Mouse (Mus musculus) neural tube, embryonic 11.5 days (tissue): ENCODE results near the gene Epha7. TPM values are rescaled to one million over a fixed set of nuclear protein-coding genes. Genes with fewer than 3 reads are reported as not detected.

Experiments
- ATAC-seq: fragments of 200-750 bp; cut with Nextera tagmentation; 2 replicates; pipeline ENCODE4 v1.8.0; 2017; ENCODE audit warnings: moderate number of reproducible peaks, mild to moderate bottlenecking, moderate TSS enrichment, moderate library complexity; ENCODE audit not compliant: insufficient read depth, low FRiP score, low TSS enrichment
- DNase-seq: peaks from one replicate; pipeline ENCODE4 v3.0.0-alpha.2; 2015; ENCODE audit warnings: low spot score
- H3K27ac ChIP-seq: fragments of 300-500 bp; sonication (generic); 2 replicates; pipeline ENCODE4 v1.5.1; 2014; ENCODE audit warnings: low read depth, mild to moderate bottlenecking, low read length
- H3K27me3 ChIP-seq: fragments of 300-500 bp; sonication (generic); 2 replicates; pipeline ENCODE4 v1.6.1; 2014; ENCODE audit warnings: mild to moderate bottlenecking, low read length, mixed read lengths; ENCODE audit not compliant: control insufficient read depth, insufficient read depth
- H3K36me3 ChIP-seq: fragments of 300-500 bp; sonication (generic); 2 replicates; pipeline ENCODE4 v1.6.1; 2014; ENCODE audit warnings: mild to moderate bottlenecking, low read length, moderate library complexity, mixed read lengths; ENCODE audit not compliant: control insufficient read depth, insufficient read depth
- H3K4me1 ChIP-seq: fragments of 300-500 bp; sonication (generic); 2 replicates; pipeline ENCODE4 v1.6.1; 2014; ENCODE audit warnings: low read length, mixed read lengths; ENCODE audit not compliant: control insufficient read depth, insufficient read depth
- H3K4me2 ChIP-seq: fragments of 300-500 bp; sonication (generic); 2 replicates; pipeline ENCODE4 v1.6.1; 2014; ENCODE audit warnings: low read depth, mild to moderate bottlenecking, moderate library complexity
- H3K4me3 ChIP-seq: fragments of 300-500 bp; sonication (generic); 2 replicates; pipeline ENCODE4 v1.5.1; 2014; ENCODE audit warnings: low read depth, low read length
- H3K9ac ChIP-seq: fragments of 300-500 bp; sonication (generic); 2 replicates; pipeline ENCODE4 v1.6.1; 2014; ENCODE audit warnings: mild to moderate bottlenecking, low read length
- H3K9me3 ChIP-seq: fragments of 300-500 bp; sonication (generic); 2 replicates; pipeline ENCODE4 v1.6.1; 2016; ENCODE audit warnings: low read length; ENCODE audit not compliant: control insufficient read depth
- WGBS: fragments of 180-500 bp; shearing (Covaris S2); extraction: QIAGEN DNeasy Blood & Tissue Kit; methylation state at CpG from one replicate; pipeline ENCODE4 v1.1.7; 2014; 5-methylcytosine and 5-hydroxymethylcytosine counted together
- polyA plus RNA-seq: library from polyadenylated mRNA; unstranded; fragments of >200 nt; fragmentation: Nextera tagmentation; extraction: Ambion mirVana; gene quantifications from 2 replicates; pipeline ENCODE4 v1.2.1, GENCODE M21; 2014

Gene Epha7
- polyA plus RNA-seq, 1 experiment from 2014 or later = 60.3 TPM

DNA sequence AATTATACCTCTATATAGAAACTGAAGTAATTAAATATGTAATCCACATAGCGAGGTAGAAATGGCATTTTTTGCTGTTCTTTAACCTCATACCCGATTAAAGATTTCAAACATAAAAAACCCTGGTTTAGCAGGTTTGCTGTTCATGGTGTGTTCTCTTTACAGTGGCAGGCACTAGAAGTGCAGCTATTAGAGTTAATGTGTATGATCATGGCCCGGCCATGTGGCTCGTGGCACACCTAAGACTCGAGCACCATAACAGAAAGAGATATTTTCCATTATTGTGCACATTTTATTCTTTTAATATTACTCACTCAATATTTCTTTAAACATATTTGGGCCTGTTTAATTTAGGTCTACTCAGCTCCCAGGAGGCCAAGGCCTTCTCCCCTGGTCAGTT lies 76.7 kb downstream of the Epha7 start:
- 86% methylated on average over 5 of the region's 5 CpGs for WGBS
- Histone ChIP-seq H3K27ac (no peak overlapping the region), H3K9ac (no peak overlapping the region), H3K9me3 (no peaks in the 10 kb centered on the region), H3K4me1 (no peaks in the 10 kb centered on the region), H3K4me2 (no peak overlapping the region), H3K4me3 (no peak overlapping the region), H3K27me3 (no peaks in the 10 kb centered on the region), H3K36me3 (no peaks in the 10 kb centered on the region)
- ATAC-seq (no peak), DNase-seq (no peak)

DNA sequence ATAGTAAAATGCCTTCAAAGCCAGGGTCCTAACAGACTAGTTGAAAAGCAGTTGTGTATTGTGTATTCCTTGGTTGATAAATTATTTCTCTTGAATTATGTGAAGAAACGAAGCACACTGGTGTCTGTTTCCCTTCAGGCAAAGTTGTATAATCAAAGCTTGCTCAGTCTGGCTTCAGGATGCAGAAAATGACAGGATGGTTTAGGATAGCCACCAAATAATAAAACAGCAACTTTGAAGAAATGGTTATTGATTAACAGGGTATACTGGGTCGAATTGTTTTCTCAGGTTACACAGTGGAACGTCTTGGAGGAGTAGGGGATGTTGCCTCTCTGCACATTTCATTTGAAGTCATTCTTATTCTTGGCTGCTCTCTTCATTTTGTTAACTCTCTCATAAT lies 77.2 kb downstream of the Epha7 start:
- DNase-seq (no peak), ATAC-seq (no peak)
- H3K4me3 ChIP-seq = no peak overlapping the region
- H3K27ac ChIP-seq = no peak overlapping the region
- H3K27me3 ChIP-seq = no peaks in the 10 kb centered on the region
- 45% methylated on average over 3 of the region's 3 CpGs for WGBS
- no peak overlapping the region for H3K9ac ChIP-seq
- no peaks in the 10 kb centered on the region for H3K36me3 ChIP-seq
- no peaks in the 10 kb centered on the region for H3K4me1 ChIP-seq
- no peaks in the 10 kb centered on the region for H3K9me3 ChIP-seq
- H3K4me2 ChIP-seq = no peak overlapping the region

DNA sequence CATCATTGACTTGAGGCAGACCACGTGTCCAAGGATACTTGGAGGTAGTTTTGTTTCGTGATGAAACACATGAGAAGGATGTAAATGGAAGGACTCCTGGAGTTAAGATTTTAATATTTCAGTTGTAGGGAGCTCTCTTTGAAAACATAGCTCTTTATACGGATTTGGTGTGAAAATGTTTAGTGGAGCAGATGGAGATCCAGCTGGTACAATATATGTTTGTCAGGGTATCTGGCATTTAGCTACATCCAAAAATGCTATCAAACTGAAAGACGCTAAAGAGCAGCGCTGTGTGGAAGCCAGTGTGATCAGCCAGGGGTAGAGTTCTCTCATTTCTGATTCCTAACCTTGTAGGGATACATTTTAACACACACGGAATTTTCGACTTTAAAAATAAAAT lies 82.5 kb downstream of the Epha7 start:
- WGBS = 89% methylated on average over 7 of the region's 7 CpGs

DNA sequence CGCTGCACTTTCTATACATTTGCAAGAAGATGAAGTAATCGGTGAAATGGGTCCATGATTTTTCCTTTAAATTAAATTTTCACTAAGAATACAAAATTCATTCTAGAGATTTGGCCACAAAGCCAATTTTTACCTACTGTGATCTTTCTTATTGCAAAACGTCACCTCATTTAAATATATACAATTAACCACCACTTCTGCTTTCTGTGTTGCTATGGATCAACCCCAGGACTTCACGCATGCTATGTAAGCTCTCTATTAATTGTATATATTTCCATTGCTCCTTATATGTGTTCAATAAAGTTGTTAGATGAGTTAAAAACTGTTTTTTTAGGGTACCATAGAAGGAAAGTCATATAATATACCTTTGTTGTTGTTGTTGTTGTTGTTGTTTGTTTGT lies 86.4 kb downstream of the Epha7 start:
- DNase-seq (no peak), ATAC-seq (no peak)
- Histone ChIP-seq H3K4me3 (no peak overlapping the region), H3K4me2 (no peak overlapping the region), H3K4me1 (no peaks in the 10 kb centered on the region), H3K36me3 (no peaks in the 10 kb centered on the region), H3K27ac (no peak overlapping the region), H3K27me3 (no peaks in the 10 kb centered on the region), H3K9ac (no peak overlapping the region), H3K9me3 (no peaks in the 10 kb centered on the region)
- 92% methylated on average over 4 of the region's 4 CpGs for WGBS

More for the DNA sequence above, 82.5 kb downstream of the Epha7 start:
- DNase-seq (no peak), ATAC-seq (no peak)
- no peaks in the 10 kb centered on the region for H3K27me3 ChIP-seq
- H3K4me3 ChIP-seq = no peak overlapping the region
- no peak overlapping the region for H3K9ac ChIP-seq
- H3K36me3 ChIP-seq = no peaks in the 10 kb centered on the region
- no peak overlapping the region for H3K4me2 ChIP-seq
- H3K4me1 ChIP-seq = no peaks in the 10 kb centered on the region
- H3K9me3 ChIP-seq = no peaks in the 10 kb centered on the region
- H3K27ac ChIP-seq = no peak overlapping the region

DNA sequence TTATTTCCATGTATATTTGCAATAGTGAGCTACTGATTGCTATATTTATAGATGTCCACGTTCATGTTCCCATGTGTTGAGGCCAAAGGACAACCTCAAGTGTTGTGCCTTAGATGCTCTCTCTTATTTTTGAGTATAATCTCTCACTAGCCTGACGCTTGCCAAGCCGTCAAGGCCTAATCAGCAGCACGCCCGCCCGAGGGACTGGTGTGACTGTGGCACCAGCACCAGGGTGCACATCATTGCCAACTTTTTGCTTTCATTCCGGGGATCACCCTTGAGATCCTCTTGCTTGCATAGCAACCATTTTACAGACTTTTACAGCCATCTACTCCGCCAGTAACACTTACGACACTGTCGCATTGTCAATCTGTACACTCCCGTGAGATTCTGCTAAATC lies 86.9 kb downstream of the Epha7 start:
- Histone ChIP-seq H3K9ac (no peak overlapping the region), H3K27ac (no peak overlapping the region), H3K4me3 (no peak overlapping the region), H3K36me3 (no peaks in the 10 kb centered on the region), H3K4me2 (no peak overlapping the region), H3K9me3 (no peaks in the 10 kb centered on the region), H3K4me1 (no peaks in the 10 kb centered on the region), H3K27me3 (no peaks in the 10 kb centered on the region)
- 92% methylated on average over 11 of the region's 11 CpGs for WGBS
- ATAC-seq = no peak
- no peak for DNase-seq

DNA sequence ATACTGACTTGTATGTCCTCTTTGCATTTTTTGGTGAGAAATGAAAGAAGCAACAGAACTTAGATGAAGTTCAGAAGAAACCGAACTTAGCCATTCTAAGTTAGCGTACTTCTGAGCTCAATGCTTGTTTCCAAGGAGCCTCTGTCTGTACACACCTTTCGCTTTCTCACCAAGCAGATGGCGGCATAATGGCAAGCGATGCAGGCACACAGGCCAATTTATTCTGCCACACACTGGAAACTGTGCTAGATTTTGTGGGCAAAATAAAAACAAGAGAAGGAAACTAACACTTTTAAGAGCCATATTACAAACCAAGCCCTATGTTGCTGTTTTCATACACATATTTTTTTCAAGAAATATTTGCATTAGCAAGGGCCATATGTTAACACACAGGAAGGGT lies 88.6 kb downstream of the Epha7 start:
- ATAC-seq (no peak), DNase-seq (no peak)
- no peaks in the 10 kb centered on the region for H3K9me3 ChIP-seq
- no peaks in the 10 kb centered on the region for H3K36me3 ChIP-seq
- H3K9ac ChIP-seq = no peak overlapping the region
- H3K27ac ChIP-seq = no peak overlapping the region
- no peaks in the 10 kb centered on the region for H3K27me3 ChIP-seq
- WGBS = 89% methylated on average over 5 of the region's 5 CpGs
- no peak overlapping the region for H3K4me2 ChIP-seq
- H3K4me1 ChIP-seq = no peaks in the 10 kb centered on the region
- H3K4me3 ChIP-seq = no peak overlapping the region

DNA sequence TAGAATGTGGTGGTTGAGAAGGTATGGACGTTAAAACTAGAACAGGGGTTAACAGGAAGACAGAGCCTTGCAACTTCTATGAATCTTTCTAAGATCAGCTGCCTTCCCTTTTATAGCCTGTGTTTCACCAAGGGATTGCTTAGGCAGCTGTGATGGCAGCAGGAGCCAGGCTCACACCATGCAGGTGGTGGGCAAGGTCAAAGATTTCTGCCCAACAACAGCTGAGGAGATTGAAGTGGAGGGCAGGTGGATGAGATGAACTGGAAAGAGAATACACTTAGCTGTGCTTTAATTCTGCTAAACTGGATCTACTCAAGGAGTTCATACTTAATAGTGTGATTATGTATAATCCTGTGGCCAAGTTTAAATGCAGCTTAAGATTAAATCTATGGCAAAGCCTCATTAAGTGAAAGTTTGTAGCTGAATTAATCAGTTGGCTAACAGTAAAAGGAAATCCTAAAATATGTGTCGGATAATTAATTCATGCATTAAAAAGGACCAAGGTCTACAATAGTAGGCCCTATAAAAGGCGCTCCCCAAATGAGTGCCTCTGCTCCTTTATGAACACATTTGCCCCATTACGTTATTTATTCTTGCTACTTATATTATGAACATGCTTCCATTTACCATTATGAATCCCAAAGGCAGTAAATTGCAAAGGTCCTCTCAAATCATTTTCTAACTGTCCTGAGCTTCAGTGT lies 89.2 kb downstream of the Epha7 start:
- no peak overlapping the region for H3K4me3 ChIP-seq
- H3K4me2 ChIP-seq = no peak overlapping the region
- no peaks in the 10 kb centered on the region for H3K36me3 ChIP-seq
- no peak overlapping the region for H3K27ac ChIP-seq
- DNase-seq (no peak), ATAC-seq (no peak)
- WGBS = 89% methylated on average over 4 of the region's 4 CpGs
- H3K9me3 ChIP-seq = no peaks in the 10 kb centered on the region
- H3K4me1 ChIP-seq = no peaks in the 10 kb centered on the region
- H3K9ac ChIP-seq = no peak overlapping the region
- H3K27me3 ChIP-seq = no peaks in the 10 kb centered on the region

DNA sequence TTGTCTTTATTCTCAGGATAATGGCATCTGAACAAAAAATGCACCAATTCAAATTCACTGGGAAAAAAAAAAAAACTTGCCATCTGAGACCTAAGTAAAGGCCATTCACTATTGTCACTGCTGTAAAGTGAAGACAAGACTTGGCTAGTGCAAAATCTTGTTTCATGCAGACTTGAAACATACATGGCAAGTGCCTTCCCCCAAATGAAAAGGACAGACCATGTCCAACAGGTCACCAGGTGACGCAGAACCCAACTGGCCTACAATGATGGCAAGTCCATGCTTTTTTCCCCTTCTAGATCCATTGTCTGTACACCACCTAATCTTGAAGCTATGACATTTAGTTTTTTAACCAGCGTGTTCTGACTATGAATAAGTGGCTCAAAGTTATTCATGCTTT lies 94.1 kb downstream of the Epha7 start:
- no peak overlapping the region for H3K4me2 ChIP-seq
- H3K4me3 ChIP-seq = no peak overlapping the region
- H3K9me3 ChIP-seq = no peaks in the 10 kb centered on the region
- ATAC-seq (no peak), DNase-seq (no peak)
- 92% methylated on average over 2 of the region's 2 CpGs for WGBS
- no peaks in the 10 kb centered on the region for H3K4me1 ChIP-seq
- H3K27ac ChIP-seq = no peak overlapping the region
- no peaks in the 10 kb centered on the region for H3K27me3 ChIP-seq
- no peak overlapping the region for H3K9ac ChIP-seq
- no peaks in the 10 kb centered on the region for H3K36me3 ChIP-seq

DNA sequence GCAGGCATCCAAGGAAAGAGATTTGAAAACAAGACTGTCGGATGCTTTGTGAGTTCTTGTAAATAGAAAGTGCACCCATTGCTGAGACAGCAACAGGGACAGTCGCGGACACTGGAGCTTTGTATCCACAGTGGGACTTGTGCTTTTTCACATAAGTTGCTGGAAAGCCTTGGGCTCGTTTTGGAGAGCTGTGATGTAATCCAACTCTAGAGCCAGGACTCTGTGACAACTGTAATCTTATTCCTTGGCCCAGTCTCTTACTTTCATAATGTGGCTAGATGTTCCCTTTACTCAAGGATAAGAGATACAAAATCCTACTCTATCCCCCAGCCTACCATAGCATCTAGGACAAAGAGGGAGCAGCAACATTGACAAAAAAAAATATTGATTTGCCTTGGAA lies 97.2 kb downstream of the Epha7 start:
- DNase-seq (no peak), ATAC-seq (no peak)
- H3K4me3 ChIP-seq = no peak overlapping the region
- 82% methylated on average over 4 of the region's 4 CpGs for WGBS
- H3K36me3 ChIP-seq = no peaks in the 10 kb centered on the region
- H3K9ac ChIP-seq = no peak overlapping the region
- no peaks in the 10 kb centered on the region for H3K27me3 ChIP-seq
- no peaks in the 10 kb centered on the region for H3K9me3 ChIP-seq
- H3K27ac ChIP-seq = no peak overlapping the region
- H3K4me2 ChIP-seq = no peak overlapping the region
- H3K4me1 ChIP-seq = no peaks in the 10 kb centered on the region
